Mouse (Mus musculus): ENCODE results near the gene Cacna1c. TPM values are rescaled to one million over a fixed set of nuclear protein-coding genes. Genes with fewer than 3 reads are reported as not detected.

Cacna1c gene
- polyA plus RNA-seq, 1 experiment, result 3.0 TPM

GRCm38 (mm10) chr6:118805139-118805538 lies 391.1 kb downstream of the Cacna1c start:
- no peak for DNase-seq (ENCODE audit: low read depth)

DNA sequence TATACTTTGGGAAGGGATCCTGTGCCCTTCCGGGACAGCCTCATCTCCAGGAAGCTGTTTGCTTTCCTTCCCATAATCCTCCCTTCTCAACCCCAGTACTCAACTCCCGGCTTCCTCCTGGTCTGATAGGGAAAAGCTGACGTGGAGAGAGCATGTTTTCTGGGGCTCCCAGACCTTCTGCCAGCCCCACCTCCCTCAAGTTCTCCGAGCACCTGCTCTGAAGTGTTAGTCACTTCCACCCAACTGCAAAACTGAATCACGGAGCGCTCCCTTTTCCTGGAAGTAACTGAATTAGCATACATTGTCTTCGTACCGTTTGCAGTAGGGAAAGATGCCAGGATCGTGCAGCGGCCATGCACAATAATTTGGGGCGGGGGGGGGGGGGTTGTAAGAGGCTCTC lies 393.9 kb downstream of the Cacna1c start:
- DNase-seq (ENCODE audit: low read depth), result no peak

DNA sequence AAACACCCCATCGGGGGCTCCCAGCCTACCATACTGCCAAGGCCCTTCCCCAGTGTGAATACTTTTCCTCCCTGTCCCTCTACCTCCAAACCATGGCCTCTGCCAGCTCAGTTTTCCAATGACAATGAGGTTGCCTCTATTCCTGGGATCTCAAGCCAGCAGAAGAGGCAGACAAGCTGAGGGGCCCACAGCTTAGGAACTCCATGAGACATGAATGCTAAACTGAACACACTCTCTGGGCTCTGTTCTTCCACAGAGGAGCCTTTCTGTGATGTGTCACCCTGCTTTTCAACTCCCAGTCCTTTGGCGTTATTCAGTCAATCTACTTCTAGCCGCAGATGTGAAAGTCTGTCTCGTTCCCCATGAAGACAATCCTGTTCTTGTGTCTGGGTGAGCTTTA lies 399.8 kb downstream of the Cacna1c start:
- no peak for DNase-seq (ENCODE audit: low read depth)

DNA sequence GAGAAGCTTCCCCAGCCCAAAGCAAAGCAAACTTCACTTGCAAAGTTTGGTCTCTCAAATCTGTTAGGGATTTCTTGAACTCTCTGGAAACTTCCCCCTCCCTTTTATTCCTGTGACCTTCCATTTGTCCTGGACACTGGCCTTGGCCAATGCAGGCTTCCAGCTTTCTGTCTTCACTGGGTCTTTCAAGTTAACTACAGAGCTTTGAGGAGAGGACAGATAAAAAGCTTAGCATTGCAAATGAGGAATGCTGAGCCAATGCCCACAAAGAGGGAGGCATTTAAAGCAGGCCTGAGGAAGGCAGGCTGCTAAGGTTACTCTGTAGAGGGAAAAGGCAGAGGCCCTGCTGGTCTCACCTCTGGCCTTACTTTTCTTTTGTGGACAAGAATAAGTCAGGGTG lies 400.5 kb downstream of the Cacna1c start:
- no peak for DNase-seq (ENCODE audit: low read depth)

GRCm38 (mm10) chr6:118791921-118792368 lies 404.3 kb downstream of the Cacna1c start:
- no peak for DNase-seq (ENCODE audit: low read depth)

- no peak for DNase-seq (ENCODE audit: low read depth)
Measured at GRCm38 (mm10) chr6:118787933-118788332, 408.3 kb downstream of the Cacna1c start.

GRCm38 (mm10) chr6:118780280-118780679 lies 415.9 kb downstream of the Cacna1c start:
- DNase-seq (ENCODE audit: low read depth), result no peak

- no peak for DNase-seq (ENCODE audit: low read depth)
Measured at GRCm38 (mm10) chr6:118779201-118779600, 417.0 kb downstream of the Cacna1c start.

GRCm38 (mm10) chr6:118777457-118777856 lies 418.8 kb downstream of the Cacna1c start:
- DNase-seq (ENCODE audit: low read depth), result no peak

GRCm38 (mm10) chr6:118776459-118776858 lies 419.8 kb downstream of the Cacna1c start:
- no peak for DNase-seq (ENCODE audit: low read depth)

DNA sequence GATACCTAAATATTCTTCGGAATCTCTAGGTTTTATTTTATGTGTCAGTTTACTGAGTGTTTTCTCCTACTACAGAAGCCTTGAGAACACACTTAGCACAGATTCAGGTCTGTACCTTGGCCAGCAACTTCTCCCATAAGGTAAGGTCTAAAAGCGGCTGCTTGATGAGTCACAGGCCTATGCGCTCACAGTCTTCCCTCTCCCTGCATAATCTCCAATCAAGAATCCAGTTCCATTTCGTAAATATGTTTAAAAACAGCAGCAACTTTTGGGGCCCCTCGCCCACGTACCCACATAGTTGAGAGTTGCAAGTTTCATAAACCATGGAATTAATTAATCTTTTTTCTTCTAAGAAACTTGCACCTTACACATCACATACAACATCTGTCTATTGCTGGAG lies 423.6 kb downstream of the Cacna1c start:
- no peak for DNase-seq (ENCODE audit: low read depth)

GRCm38 (mm10) chr6:118771121-118771520 lies 425.1 kb downstream of the Cacna1c start:
- no peak for DNase-seq (ENCODE audit: low read depth)

DNA sequence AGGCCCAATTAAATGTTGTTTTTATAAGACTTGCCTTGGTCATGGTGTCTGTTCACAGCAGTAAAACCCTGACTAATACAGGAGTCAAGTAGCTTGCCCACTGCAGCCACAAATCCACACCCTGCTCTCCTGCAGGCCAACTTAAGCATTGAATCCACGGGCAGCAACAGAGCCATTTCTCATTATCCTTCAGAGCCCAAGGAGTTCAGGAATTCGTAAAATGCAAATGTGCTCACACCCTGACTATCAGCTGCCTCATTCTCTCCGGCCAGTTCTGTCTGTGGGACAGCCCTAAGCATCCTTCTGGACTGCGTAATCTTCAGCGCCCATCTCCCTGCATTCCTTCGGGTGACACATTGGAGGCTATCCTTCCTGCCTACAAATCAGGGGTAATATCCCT lies 425.8 kb downstream of the Cacna1c start:
- no peak for DNase-seq (ENCODE audit: low read depth)

DNA sequence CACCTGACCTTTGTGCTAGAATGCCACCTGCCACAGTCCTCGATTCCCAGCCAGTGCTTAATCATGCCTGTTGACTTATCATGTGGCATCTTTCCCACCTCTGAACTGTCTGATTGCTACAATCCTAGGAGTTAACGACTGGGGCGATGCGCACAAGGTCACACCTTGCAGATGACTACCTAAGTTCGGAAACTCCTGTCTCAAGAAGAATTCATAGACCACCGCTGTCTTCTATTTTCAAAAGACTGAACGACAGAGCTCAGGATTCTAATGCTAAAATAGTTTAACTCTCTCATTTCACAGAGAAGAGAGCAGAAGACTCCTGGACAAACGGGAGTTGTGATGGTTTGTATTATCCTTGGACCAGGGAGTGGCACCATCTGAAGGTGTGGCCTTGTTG lies 426.4 kb downstream of the Cacna1c start:
- no peak for DNase-seq (ENCODE audit: low read depth)

DNA sequence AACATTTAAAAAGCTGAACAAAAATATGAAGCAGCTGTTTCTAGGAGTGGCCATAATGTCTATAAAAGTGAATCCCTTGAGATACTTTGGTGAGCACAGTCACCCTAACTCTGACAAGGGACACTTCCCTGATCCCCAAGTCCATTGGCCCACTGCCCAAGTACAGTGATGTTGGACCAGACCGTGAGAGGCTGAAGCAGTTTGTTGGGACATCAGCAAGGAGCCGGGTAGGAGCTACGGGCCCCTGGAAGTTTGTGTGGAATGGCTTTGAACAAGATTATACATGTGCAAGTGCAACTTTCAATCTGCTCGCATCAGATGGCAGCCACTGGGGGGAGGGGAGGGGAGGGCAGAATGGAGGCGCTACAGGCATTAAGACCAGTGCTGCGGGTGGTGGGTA lies 428.5 kb downstream of the Cacna1c start:
- DNase-seq (ENCODE audit: low read depth), result no peak

GRCm38 (mm10) chr6:118765261-118765660 lies 431.0 kb downstream of the Cacna1c start:
- DNase-seq (ENCODE audit: low read depth), result no peak

- no peak for DNase-seq (ENCODE audit: low read depth)
Measured at GRCm38 (mm10) chr6:118759015-118759414, 437.2 kb downstream of the Cacna1c start.

DNA sequence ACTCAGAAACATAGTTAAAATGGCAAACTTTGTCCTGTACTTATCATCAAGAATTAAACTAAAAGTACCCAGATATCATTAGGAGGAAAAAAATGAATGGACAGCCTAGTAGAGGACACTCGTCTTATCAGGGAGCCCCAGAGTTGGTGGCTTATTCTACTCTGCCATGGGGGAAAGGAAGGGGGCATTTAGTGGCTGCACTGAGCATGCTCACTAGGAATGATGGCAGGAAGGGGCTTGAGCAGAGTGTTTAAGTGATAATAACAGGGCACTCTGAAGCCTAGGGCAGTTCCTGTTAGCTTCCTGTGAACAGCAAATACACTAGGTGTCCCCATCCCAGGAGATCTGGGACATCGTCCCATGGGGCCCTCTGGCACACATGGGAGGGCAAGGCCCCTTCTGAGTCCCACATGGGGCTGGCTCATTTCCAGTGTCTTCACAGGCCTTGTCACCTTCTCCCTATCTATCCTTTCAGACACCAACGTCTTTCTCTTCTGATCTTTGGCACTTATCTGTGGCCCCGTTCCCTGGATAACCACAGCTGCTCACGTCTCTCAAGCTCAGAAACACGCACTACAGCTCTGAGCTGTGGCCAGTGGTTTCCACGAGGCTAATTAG lies 437.8 kb downstream of the Cacna1c start:
- DNase-seq (ENCODE audit: low read depth), result no peak

- DNase-seq (ENCODE audit: low read depth), result no peak
Measured at GRCm38 (mm10) chr6:118757533-118758289, 438.5 kb downstream of the Cacna1c start.

GRCm38 (mm10) chr6:118756511-118756910 lies 439.7 kb downstream of the Cacna1c start:
- DNase-seq (ENCODE audit: low read depth), result no peak

DNA sequence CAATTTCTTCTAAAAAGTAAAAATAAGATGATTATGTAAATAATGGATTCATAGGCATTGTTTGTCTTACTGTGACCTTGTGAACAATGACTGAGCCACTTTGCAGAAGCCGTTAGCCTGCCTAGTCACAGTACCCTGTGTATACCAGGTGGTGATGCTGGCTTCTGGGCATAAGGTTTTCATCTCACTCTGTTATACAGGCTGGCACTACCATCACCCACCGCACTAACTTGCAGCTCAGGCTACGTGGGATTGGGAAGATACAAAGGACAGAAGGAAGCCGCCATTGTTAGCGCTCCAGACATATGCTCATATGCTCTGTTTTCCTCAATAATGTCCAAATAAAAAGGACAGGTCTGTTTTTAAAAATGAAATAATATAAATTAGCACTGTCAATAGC lies 440.4 kb downstream of the Cacna1c start:
- no peak for DNase-seq (ENCODE audit: low read depth)

DNA sequence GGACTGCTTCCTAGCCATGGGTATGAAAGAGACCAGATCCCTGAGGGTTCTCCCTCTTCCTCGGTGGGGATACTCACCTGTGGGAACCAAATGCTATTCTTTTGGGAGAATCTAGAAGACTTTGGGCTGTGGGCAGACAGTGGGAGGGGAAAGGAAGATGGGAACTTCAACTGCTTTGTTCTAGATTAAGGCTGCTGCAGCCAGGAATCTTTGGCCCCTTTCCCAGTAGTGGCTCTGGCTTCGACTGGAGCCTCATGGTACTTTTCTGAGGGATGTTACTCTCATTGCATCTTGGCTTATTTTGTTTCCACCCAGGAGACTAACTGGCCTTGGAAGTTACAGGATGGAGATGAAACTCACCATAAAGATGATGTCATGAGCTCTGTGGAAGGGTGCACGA lies 441.8 kb downstream of the Cacna1c start:
- DNase-seq (ENCODE audit: low read depth), result no peak

DNA sequence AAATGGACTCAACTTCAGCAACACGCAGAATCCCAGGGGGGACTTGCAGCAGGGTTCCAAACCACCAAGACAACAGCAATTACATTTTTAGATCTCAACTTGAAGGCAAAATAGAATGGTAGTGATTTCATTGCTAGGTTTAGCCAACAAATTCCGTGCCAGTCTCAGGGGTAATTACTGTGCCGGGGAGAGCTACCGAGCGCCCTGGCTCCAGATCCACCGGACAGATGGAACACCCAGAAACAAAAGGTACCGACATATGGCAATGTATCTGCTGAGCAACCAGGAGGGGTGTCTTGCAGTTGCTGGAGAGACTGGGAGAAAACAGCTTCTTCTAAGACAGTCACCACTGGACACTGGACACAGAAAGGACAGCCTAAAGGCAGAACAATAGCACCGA lies 442.4 kb downstream of the Cacna1c start:
- no peak for DNase-seq (ENCODE audit: low read depth)

DNA sequence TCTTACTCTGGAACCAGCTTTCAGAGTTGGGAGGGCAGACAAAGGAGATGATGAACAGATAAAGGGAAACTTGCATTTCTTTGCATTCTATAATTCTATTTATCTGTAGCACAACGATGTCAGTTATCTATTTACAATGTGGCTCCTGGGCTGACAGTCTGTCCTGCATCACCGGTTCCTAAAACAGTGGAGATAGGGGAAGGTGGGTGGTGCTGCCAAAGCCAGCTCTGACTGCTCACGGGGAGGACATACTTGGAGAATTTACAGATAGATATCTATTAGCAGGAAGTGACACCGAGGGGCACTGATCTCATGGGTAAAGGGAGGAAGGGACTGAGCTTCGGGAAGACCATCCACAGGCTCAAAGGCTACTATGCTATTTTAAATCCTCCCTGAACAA lies 443.2 kb downstream of the Cacna1c start:
- no peak for DNase-seq (ENCODE audit: low read depth)

All from gonadal fat pad, adult 2 months (tissue).